Mouse (Mus musculus) heart, adult 8-10 months (tissue): ENCODE results near the gene 4931429L15Rik. TPM values are rescaled to one million over a fixed set of nuclear protein-coding genes. Genes with fewer than 3 reads are reported as not detected.

Experiments
- DNase-seq: peaks from one replicate; pipeline ENCODE4 v3.0.0; 2022; ENCODE audit warnings: low spot score
- total RNA-seq, 4 experiments: library from RNA; stranded (reverse); gene quantifications; 2 replicates each; pipeline ENCODE4 v1.2.4; 2022

Gene 4931429L15Rik
- total RNA-seq, 4 experiments from 2014 or later: not detected

GRCm38 (mm10) chr9:46259111-46259510 is 60.7 kb downstream of the 4931429L15Rik start:
- no peak for DNase-seq

GRCm38 (mm10) chr9:46257546-46257945 is 62.2 kb downstream of the 4931429L15Rik start:
- DNase-seq: peak; percentile 40

DNA sequence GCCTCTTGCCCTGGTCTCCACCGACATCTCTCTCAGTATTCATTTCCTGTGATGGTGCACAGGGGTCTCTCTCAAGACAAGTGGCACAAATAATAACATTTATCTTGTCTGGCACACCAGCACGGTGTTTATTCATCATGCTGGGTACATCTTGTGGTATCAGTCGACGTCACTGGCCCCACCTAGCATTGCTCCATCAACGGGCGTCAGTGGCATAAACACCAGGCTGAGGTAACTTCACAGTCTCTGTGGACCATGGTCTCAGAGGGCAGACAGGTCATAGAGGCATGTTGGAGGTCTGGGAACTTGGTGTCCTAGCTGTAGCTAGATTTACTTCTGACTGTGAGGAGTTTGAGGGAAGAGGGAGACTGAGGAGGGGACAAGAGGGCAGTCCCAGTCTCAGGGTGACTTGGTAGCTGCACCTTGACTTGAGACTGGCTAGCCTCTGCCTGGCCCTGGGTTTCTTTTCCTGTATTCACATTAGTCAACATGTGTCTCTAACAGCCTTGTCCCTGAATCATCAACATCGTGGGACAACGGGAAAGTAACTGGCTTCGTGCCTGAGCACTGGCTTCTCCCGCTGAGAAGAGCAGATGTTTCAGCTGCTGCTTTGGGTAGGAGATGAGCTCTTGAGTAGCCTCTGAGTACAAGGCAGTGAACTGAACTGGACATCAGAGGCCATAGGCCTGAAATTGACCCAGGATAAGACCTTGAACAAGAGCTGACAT is 63.0 kb downstream of the 4931429L15Rik start:
- DNase-seq: no peak

DNA sequence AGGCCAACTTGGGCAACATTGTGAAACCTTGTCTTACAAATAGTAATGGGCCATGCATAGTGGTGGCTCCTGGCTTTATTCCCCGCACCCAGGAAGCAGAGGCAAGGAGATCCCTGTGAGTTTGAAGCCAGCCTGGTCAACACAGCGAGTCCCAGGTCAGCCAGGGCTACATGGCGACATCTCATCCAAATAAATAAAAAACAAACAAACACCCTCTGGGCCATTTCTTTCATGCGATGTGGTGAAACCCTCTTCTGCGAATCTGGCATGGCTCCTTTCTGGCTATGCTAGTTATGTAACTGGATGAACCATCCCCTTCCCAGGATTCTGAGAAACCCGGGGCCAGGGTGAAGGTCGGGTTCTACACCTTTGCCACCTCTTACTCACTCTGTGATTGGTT is 63.6 kb downstream of the 4931429L15Rik start:
- no peak for DNase-seq

Other genes starting within 250 kb of the 4931429L15Rik start
- not detected for gene Apoa1, start 91.4 kb downstream of the 4931429L15Rik start, total RNA-seq
- gene Apoc3, start 84.3 kb downstream of the 4931429L15Rik start, total RNA-seq: not detected
- not detected for gene Apoa4, start 79.3 kb downstream of the 4931429L15Rik start, total RNA-seq
- not detected for gene Apoa5, start 51.4 kb downstream of the 4931429L15Rik start, total RNA-seq
- 10 to 100 TPM; 18.3 to 25.1 (median 20.9) TPM for gene Zpr1, start 46.9 kb downstream of the 4931429L15Rik start, total RNA-seq
- 1 to 10 TPM; 6.6 to 9.0 (median 8.6) TPM for gene Bud13, start 37.0 kb downstream of the 4931429L15Rik start, total RNA-seq